Mouse (Mus musculus) embryonic facial prominence, embryonic 14.5 days (tissue): Measurements from ENCODE around the gene Stk10. TPM values are rescaled to one million over a fixed set of nuclear protein-coding genes. Genes with fewer than 3 reads are reported as not detected.

ENCODE experiments used
- ATAC-seq: fragments of 200-750 bp; cut with Nextera tagmentation; 2 replicates; pipeline ENCODE4 v1.8.0; 2017; ENCODE audit warnings: low read depth, moderate number of reproducible peaks, moderate TSS enrichment
- DNase-seq: peaks from one replicate; pipeline ENCODE4 v3.0.0-alpha.2; 2015; ENCODE audit warnings: low spot score
- H3K27ac ChIP-seq: fragments of 300-500 bp; sonication (generic); replicated peaks from 2 replicates; pipeline ENCODE4 v1.5.1; 2014; ENCODE audit warnings: low read depth, mild to moderate bottlenecking, low read length, moderate library complexity
- H3K27me3 ChIP-seq: fragments of 300-500 bp; sonication (generic); replicated peaks from 2 replicates; pipeline ENCODE4 v1.6.1; 2014; ENCODE audit warnings: low read length; ENCODE audit not compliant: control insufficient read depth, insufficient read depth
- H3K36me3 ChIP-seq: fragments of 300-500 bp; sonication (generic); 2 replicates; pipeline ENCODE4 v1.6.1; 2014; ENCODE audit warnings: low read length, mixed read lengths; ENCODE audit not compliant: control insufficient read depth, insufficient read depth
- H3K4me1 ChIP-seq: fragments of 300-500 bp; sonication (generic); 2 replicates; pipeline ENCODE4 v1.6.1; 2014; ENCODE audit warnings: antibody characterized with exemption, low read length; ENCODE audit not compliant: control insufficient read depth, insufficient read depth
- H3K4me2 ChIP-seq: fragments of 300-500 bp; sonication (generic); 2 replicates; pipeline ENCODE4 v1.6.1; 2014; ENCODE audit warnings: low read depth, mild to moderate bottlenecking, low read length, moderate library complexity, mixed read lengths
- H3K4me3 ChIP-seq: fragments of 300-500 bp; sonication (generic); 2 replicates; pipeline ENCODE4 v1.5.1; 2014; ENCODE audit warnings: low read depth, mild to moderate bottlenecking, low read length
- H3K9ac ChIP-seq: fragments of 300-500 bp; sonication (generic); 2 replicates; pipeline ENCODE4 v1.6.1; 2014; ENCODE audit warnings: low read depth, mild to moderate bottlenecking, low read length, moderate library complexity, mixed read lengths
- H3K9me3 ChIP-seq: fragments of 300-500 bp; sonication (generic); 2 replicates; pipeline ENCODE4 v1.6.1; 2016; ENCODE audit warnings: low read length; ENCODE audit not compliant: control insufficient read depth
- WGBS: fragments of 180-500 bp; shearing (Covaris S2); extraction: QIAGEN DNeasy Blood & Tissue Kit; methylation state at CpG from one replicate; pipeline ENCODE4 v1.1.7; 2014; 5-methylcytosine and 5-hydroxymethylcytosine counted together
- polyA plus RNA-seq: library from polyadenylated mRNA; unstranded; fragments of >200 nt; fragmentation: Nextera tagmentation; extraction: Ambion mirVana; gene quantifications from 2 replicates; pipeline ENCODE4 v1.2.1, GENCODE M21; 2014

Stk10 gene
- polyA plus RNA-seq, 1 experiment from 2014 or later = 2.8 TPM

DNA sequence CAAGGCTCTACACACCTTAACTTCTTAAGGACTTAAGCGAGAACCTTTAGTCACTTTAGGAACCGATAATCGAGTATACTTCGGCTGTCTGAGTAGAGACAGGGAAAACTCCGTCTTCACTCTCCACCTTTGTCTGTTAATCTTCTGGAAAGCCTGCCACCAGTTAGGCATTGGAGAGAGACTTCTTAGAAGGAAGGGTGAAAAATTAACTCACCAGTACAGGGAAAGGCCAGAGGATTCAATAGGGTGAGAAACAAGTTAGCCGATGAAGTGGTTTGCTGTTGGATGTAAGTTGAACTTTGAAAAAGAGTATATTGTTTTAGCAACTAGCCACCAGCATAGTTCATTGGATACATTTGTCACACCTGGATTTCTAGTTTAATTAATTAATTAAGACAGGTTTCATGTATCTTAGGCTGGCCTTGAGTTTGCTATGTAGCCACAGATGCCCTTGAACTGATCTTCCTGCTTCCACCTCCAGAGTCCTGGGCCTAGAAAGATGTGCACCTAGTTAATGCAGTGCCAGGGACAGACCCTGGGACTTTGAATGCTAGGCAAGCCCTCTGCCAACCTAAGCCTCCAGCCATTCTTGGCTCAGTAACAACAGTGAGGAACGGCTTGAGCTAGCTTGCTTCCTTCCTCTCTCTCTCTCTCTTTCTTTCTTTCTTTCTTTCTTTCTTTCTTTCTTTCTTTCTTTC lies 117.9 kb downstream of the Stk10 start:
- Histone ChIP-seq H3K9me3 (no peaks in the 10 kb centered on the region), H3K27me3 (no peaks in the 10 kb centered on the region), H3K4me1 (0 out of 2 replicates have a peak, but pooled peaks cover 7% of the 10 kb centered on the region), H3K4me3 (no peak overlapping the region), H3K9ac (no peak overlapping the region), H3K4me2 (no peak overlapping the region), H3K36me3 (0 out of 2 replicates have a peak, but pooled peaks cover 9% of the 10 kb centered on the region), H3K27ac (no peak overlapping the region)
- ATAC-seq (no peak), DNase-seq (no peak)
- WGBS = 87% methylated on average over 7 of the region's 7 CpGs

DNA sequence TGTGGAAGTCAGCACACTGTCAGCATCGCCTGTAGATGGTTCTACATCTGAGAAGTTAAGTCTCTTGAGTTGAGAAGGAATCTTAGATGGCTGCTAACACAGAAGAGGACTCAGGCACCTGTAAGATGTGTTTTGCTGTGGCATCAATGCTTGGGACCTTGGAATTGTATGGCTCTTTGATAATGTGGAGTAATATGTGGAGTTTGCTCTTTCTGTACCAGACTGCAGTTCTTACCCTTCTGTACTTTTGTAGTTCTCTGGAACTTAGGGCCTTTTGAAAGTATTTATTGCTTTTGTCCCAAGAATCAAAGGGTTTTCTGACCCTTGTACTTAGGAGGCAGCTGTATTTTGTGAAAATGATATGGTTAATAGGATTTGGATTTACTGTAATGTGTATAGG lies 118.6 kb downstream of the Stk10 start:
- Histone ChIP-seq H3K4me2 (no peak overlapping the region), H3K36me3 (0 out of 2 replicates have a peak, but pooled peaks cover 9% of the 10 kb centered on the region), H3K27ac (no peak overlapping the region), H3K9ac (no peak overlapping the region), H3K4me1 (0 out of 2 replicates have a peak, but pooled peaks cover 7% of the 10 kb centered on the region), H3K4me3 (no peak overlapping the region), H3K9me3 (no peaks in the 10 kb centered on the region), H3K27me3 (no peaks in the 10 kb centered on the region)
- WGBS = 91% methylated on average over 1 of the region's 1 CpGs
- DNase-seq = no peak
- no peak for ATAC-seq

DNA sequence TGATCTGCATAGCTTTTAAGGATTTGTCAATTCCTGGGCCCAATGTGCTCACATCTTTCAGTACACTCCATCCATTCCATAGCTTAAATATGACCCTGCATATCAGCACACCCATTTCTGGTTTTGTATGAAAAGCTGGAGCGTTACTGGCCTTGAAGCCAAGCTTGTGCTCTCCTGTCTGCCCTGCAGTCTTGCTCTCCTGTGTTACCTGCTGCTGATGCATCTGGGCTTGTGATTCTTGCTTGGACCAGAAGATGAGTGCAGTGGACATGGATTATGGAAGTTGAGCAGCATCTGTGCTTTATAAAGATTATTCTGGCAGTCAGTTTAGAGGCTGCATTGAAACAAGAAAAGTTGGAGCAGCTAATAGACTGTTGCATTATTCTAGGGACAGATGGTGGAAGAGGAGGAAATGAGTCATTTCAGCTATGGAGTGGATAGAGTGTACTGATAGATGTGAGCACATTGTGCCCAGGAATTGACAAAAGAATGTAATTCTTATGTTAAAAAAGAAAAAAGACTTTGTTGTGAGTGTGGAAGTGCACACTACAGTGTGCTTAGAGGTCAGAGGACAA lies 129.1 kb downstream of the Stk10 start:
- ATAC-seq (no peak), DNase-seq (no peak)
- Histone ChIP-seq H3K4me3 (no peak overlapping the region), H3K36me3 (no peaks in the 10 kb centered on the region), H3K9me3 (no peaks in the 10 kb centered on the region), H3K27me3 (no peaks in the 10 kb centered on the region), H3K4me2 (no peak overlapping the region), H3K4me1 (0 out of 2 replicates have a peak, but pooled peaks cover 7% of the 10 kb centered on the region), H3K27ac (no peak overlapping the region), H3K9ac (no peak overlapping the region)
- 91% methylated on average over 1 of the region's 1 CpGs for WGBS

DNA sequence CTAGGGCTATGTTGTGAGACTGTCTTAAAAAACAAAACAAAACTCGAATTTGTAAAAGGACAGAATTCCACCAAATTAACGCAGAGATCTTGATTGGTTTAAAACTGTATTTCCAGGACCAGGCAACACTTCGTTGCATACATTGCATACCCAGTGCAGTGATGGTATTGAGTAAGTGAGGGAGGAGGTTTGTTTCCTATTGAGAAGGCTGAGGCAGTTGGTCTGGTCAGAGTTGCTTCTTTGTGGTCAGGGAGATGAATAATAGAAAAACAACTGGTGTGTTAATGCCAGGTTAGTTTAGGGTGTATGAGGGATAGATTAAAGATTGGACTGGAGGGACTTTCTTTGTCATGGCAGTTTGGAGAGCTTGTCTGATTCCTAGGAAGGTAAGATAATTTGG lies 132.5 kb downstream of the Stk10 start:
- H3K27me3 ChIP-seq = no peaks in the 10 kb centered on the region
- WGBS = 85% methylated on average over 3 of the region's 3 CpGs
- no peaks in the 10 kb centered on the region for H3K36me3 ChIP-seq
- H3K27ac ChIP-seq = no peak overlapping the region
- DNase-seq (no peak), ATAC-seq (no peak)
- no peaks in the 10 kb centered on the region for H3K9me3 ChIP-seq
- no peak overlapping the region for H3K4me3 ChIP-seq
- no peak overlapping the region for H3K4me2 ChIP-seq
- 0 out of 2 replicates have a peak, but pooled peaks cover 7% of the 10 kb centered on the region for H3K4me1 ChIP-seq
- H3K9ac ChIP-seq = no peak overlapping the region

DNA sequence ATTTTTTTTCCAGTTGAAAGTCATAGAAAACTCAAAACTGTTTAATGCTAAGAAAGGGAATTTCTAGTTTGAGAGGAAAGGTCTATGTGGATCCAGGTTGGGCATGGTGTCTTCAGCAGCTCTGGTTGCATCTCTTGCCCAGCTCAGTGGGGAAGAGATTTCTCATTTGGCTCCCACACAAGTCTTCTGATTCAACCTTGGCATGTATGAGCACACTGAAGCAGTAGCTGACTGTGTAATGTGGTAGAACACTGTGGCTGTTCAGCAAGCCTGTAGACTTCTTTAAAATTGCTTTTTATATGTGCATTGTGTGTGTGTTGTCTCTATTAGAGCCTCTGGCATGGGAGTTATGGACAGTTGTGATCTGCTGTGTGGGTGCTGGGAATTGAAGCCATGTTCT lies 133.9 kb downstream of the Stk10 start:
- ATAC-seq = no peak
- Histone ChIP-seq H3K4me3 (no peak overlapping the region), H3K9me3 (no peaks in the 10 kb centered on the region)

DNA sequence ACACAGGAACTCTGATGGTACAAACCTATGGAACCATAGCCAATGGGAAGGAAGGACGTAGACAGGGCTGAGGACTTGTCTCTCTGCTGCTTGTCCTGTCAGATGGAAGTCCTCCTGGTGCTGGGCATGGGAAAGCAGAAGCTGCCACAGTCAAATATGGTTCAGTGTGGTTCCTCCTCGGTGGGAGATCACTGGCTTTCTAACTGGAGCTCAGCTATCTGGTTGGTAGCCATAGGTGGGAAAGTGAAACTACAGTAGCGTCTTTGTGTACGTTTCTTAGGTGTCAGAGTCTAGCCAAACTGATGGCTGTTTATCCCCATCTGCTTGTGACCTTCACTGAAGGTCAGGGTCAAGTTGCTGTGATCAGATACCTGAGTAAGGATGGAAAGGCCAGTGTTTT lies 138.4 kb downstream of the Stk10 start:
- WGBS = 86% methylated on average over 4 of the region's 4 CpGs
- no peak for DNase-seq
- Histone ChIP-seq H3K9ac (no peak overlapping the region), H3K9me3 (no peaks in the 10 kb centered on the region), H3K4me1 (0 out of 2 replicates have a peak, but pooled peaks cover 4% of the 10 kb centered on the region), H3K27ac (no peak overlapping the region), H3K36me3 (no peaks in the 10 kb centered on the region), H3K4me3 (no peak overlapping the region), H3K27me3 (no peaks in the 10 kb centered on the region), H3K4me2 (no peak overlapping the region)
- no peak for ATAC-seq

More for the DNA sequence above, 133.9 kb downstream of the Stk10 start:
- H3K36me3 ChIP-seq = no peaks in the 10 kb centered on the region
- DNase-seq = no peak
- H3K27ac ChIP-seq = no peak overlapping the region
- H3K4me1 ChIP-seq = 0 out of 2 replicates have a peak, but pooled peaks cover 7% of the 10 kb centered on the region
- H3K9ac ChIP-seq = no peak overlapping the region
- no peak overlapping the region for H3K4me2 ChIP-seq
- no peaks in the 10 kb centered on the region for H3K27me3 ChIP-seq

Other genes with a start within 250 kb of the Stk10 start
- 6,016 and 7,188 TPM in 2 replicates for gene Hba-a1, start 249.8 kb upstream of the Stk10 start, polyA plus RNA-seq
- 1.2 and 1.7 TPM in 2 replicates for gene Hbq1b, start 246.3 kb upstream of the Stk10 start, polyA plus RNA-seq
- gene Hba-a2, start 236.8 kb upstream of the Stk10 start, polyA plus RNA-seq = 15,250 and 18,270 TPM in 2 replicates
- gene Hbq1a, start 233.2 kb upstream of the Stk10 start, polyA plus RNA-seq = 1.0 and 1.8 TPM in 2 replicates
- 28.7 and 31.3 TPM in 2 replicates for gene Sh3pxd2b, start 185.5 kb upstream of the Stk10 start, polyA plus RNA-seq
- 86.4 and 95.9 TPM in 2 replicates for gene Ubtd2, start 77.9 kb upstream of the Stk10 start, polyA plus RNA-seq
- gene Efcab9, start 1.2 kb upstream of the Stk10 start, polyA plus RNA-seq = 0.31 TPM in 1 of 2 replicates, not detected in the other
- 59.0 and 66.4 TPM in 2 replicates for gene Fbxw11, start 109.4 kb downstream of the Stk10 start, polyA plus RNA-seq